Mouse (Mus musculus): ENCODE measurements at regions not wholly inside any gene's neighbourhood (a gene's known extent, or its start where the extent isn't known, plus 50 kb on each side); places are given as distances from the start of the nearest gene placed in this dataset.

- Histone ChIP-seq H3K9ac (replicated peaks) (no peak overlapping the region), H3K4me3 (replicated peaks) (no peak overlapping the region), H3K36me3 (no peaks in the 10 kb centered on the region), H3K4me2 (replicated peaks) (no peak overlapping the region), H3K4me1 (replicated peaks) (no peaks in the 10 kb centered on the region), H3K27me3 (no peaks in the 10 kb centered on the region), H3K9me3 (no peaks in the 10 kb centered on the region), H3K27ac (no peak overlapping the region)
- ATAC-seq: no peak
- 76% methylated on average over 1 of the region's 1 CpGs for WGBS
Measured at GRCm38 (mm10) chr1:94804877-94805276, 508.5 kb upstream of the Fam174a start.

DNA sequence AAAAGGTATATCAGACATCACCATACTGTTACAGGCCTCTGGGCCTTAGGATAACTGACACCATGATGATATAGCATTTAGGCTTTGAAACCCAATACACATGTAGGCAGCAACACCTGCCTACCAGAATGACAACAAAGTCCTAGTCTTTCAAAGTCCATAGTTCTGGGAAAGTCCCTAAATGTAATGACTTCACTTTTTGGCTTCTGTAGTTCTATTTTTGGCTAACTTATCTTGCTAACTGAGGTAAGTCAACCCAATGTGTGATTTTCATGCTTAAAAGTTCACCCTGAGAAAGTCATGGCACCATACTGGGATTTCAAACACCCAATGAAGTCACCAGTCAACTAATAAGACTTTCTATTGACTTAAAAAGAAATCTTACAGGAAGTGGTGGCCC lies 485.8 kb upstream of the Fam174a start:
- Histone ChIP-seq H3K9ac (replicated peaks) (no peak overlapping the region), H3K36me3 (no peaks in the 10 kb centered on the region), H3K9me3 (no peaks in the 10 kb centered on the region), H3K4me1 (replicated peaks) (no peaks in the 10 kb centered on the region), H3K4me2 (replicated peaks) (no peak overlapping the region), H3K4me3 (replicated peaks) (no peak overlapping the region), H3K27me3 (no peaks in the 10 kb centered on the region), H3K27ac (no peak overlapping the region)
- ATAC-seq: no peak

DNA sequence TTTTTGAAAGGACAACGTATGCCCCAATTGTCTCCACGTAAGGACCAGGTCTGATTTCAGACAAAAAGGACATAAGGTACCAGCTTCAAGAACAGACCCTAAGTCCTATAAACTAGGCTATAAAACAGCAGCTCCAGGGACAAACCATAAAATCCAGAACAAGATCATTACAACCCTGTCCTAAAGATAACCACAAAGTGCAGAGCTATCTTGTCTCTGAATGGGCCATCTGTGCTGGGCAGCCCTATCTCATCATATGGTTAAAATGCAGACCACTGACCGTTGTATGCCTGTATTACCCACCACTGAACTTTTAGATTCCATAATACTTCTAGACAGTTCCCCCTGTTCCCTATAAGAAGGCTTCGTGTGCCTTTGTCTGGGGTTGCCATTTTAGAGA lies 477.4 kb upstream of the Fam174a start:
- no peak overlapping the region for H3K4me2 ChIP-seq (replicated peaks)
- no peaks in the 10 kb centered on the region for H3K36me3 ChIP-seq
- H3K9me3 ChIP-seq: no peaks in the 10 kb centered on the region
- no peak overlapping the region for H3K9ac ChIP-seq (replicated peaks)
- no peak overlapping the region for H3K4me3 ChIP-seq (replicated peaks)
- no peaks in the 10 kb centered on the region for H3K27me3 ChIP-seq
- H3K27ac ChIP-seq: no peak overlapping the region
- no peak for ATAC-seq
- H3K4me1 ChIP-seq (replicated peaks): no peaks in the 10 kb centered on the region
- WGBS: 94% methylated on average over 4 of the region's 4 CpGs

- Histone ChIP-seq H3K4me3 (replicated peaks) (no peak overlapping the region), H3K27ac (no peak overlapping the region), H3K27me3 (no peaks in the 10 kb centered on the region), H3K4me2 (replicated peaks) (no peak overlapping the region), H3K9ac (replicated peaks) (no peak overlapping the region), H3K36me3 (no peaks in the 10 kb centered on the region), H3K9me3 (no peaks in the 10 kb centered on the region), H3K4me1 (replicated peaks) (no peaks in the 10 kb centered on the region)
- 84% methylated on average over 1 of the region's 1 CpGs for WGBS
- ATAC-seq: no peak
Measured at GRCm38 (mm10) chr1:94851522-94851921, 461.9 kb upstream of the Fam174a start.

- Histone ChIP-seq H3K27ac (no peak overlapping the region), H3K27me3 (no peaks in the 10 kb centered on the region), H3K9ac (replicated peaks) (no peak overlapping the region), H3K4me1 (replicated peaks) (no peaks in the 10 kb centered on the region), H3K36me3 (no peaks in the 10 kb centered on the region), H3K4me3 (replicated peaks) (no peak overlapping the region), H3K4me2 (replicated peaks) (no peak overlapping the region), H3K9me3 (no peaks in the 10 kb centered on the region)
- 82% methylated on average over 2 of the region's 2 CpGs for WGBS
- ATAC-seq: no peak
Measured at GRCm38 (mm10) chr1:94858464-94858863, 455.0 kb upstream of the Fam174a start.

DNA sequence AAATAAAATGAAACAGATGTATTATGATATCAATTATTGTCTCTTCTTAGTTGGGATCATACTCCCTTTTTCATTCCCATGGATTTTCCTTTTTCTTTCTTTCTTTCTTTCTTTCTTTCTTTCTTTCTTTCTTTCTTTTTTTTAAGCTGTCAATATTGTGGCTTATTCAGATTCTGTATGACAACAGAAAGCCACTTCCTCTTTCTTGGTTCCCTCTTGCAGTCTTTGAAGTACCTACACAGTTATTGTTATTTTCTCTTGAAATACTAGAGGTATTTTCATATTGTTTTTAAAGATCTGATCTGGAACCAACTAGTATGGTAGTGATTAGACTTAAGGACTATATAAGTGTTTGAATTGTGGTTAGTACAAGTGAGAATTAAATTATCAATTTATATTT lies 444.6 kb upstream of the Fam174a start:
- H3K4me1 ChIP-seq (replicated peaks): no peaks in the 10 kb centered on the region
- H3K27ac ChIP-seq: no peak overlapping the region
- ATAC-seq: no peak
- no peak overlapping the region for H3K9ac ChIP-seq (replicated peaks)
- H3K36me3 ChIP-seq: no peaks in the 10 kb centered on the region
- H3K4me3 ChIP-seq (replicated peaks): no peak overlapping the region
- H3K27me3 ChIP-seq: no peaks in the 10 kb centered on the region
- no peak overlapping the region for H3K4me2 ChIP-seq (replicated peaks)
- H3K9me3 ChIP-seq: no peaks in the 10 kb centered on the region

DNA sequence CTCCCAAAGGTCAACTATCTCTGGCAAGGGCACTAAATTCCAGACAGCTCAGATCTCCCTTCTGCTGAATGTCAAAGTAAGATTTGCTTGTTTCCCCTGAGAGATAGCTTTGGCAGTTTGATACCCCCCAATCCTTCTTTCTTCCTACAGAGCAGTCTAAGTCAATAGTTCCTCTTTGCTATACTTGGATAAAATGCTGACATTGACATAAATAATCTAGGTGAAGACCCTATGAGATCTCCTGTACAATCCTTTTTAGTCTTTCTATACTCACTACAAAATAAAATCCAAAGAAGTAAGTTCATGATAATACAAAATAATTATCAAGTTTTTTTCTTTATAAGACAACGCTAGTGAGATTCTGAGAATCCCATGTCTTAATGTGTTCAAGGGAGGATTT lies 432.9 kb upstream of the Fam174a start:
- Histone ChIP-seq H3K4me1 (replicated peaks) (no peaks in the 10 kb centered on the region), H3K27ac (no peak overlapping the region), H3K27me3 (no peaks in the 10 kb centered on the region), H3K9ac (replicated peaks) (no peak overlapping the region), H3K4me2 (replicated peaks) (no peak overlapping the region), H3K36me3 (no peaks in the 10 kb centered on the region), H3K9me3 (no peaks in the 10 kb centered on the region), H3K4me3 (replicated peaks) (no peak overlapping the region)
- ATAC-seq: no peak
- WGBS: 98% methylated on average over 1 of the region's 1 CpGs

- WGBS: 87% methylated on average over 3 of the region's 3 CpGs
- ATAC-seq: no peak
Measured at GRCm38 (mm10) chr1:94904982-94905507, 408.4 kb upstream of the Fam174a start.

DNA sequence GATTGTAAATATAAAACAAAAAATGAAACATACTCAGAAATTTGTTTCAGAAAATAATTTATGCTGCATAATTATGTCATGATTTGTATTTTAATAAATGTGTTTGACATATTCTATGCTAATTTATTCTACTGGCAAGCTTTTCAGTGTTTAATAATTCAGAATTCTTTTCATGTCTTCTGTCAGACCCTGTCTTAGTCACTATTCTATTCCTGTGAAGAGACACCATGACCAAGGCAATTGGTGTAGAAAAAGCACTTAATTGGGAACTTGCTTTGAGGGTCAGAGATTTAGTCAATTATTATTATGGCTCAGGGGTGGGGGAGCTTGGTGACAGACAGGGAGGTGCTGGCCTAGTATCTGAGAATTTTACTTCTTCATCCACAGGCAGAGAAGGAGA lies 402.6 kb upstream of the Fam174a start:
- Histone ChIP-seq H3K36me3 (no peaks in the 10 kb centered on the region), H3K9ac (replicated peaks) (no peak overlapping the region), H3K4me2 (replicated peaks) (no peak overlapping the region), H3K4me1 (replicated peaks) (no peaks in the 10 kb centered on the region), H3K4me3 (replicated peaks) (no peak overlapping the region), H3K27me3 (no peaks in the 10 kb centered on the region), H3K9me3 (no peaks in the 10 kb centered on the region), H3K27ac (no peak overlapping the region)
- peak; percentile 69; the same call in 1 of the 2 replicates for ATAC-seq

More at GRCm38 (mm10) chr1:94904982-94905507, 408.4 kb upstream of the Fam174a start:
- Histone ChIP-seq H3K27me3 (no peaks in the 10 kb centered on the region), H3K4me1 (replicated peaks) (no peaks in the 10 kb centered on the region), H3K4me3 (replicated peaks) (no peak overlapping the region), H3K27ac (no peak overlapping the region), H3K36me3 (no peaks in the 10 kb centered on the region), H3K9ac (replicated peaks) (no peak overlapping the region), H3K9me3 (no peaks in the 10 kb centered on the region), H3K4me2 (replicated peaks) (no peak overlapping the region)

Measured in midbrain, embryonic 13.5 days (tissue).